Mouse (Mus musculus): ENCODE measurements around the gene Rtn4. TPM values are rescaled to one million over a fixed set of nuclear protein-coding genes. Genes with fewer than 3 reads are reported as not detected.

Gene Rtn4
- polyA plus RNA-seq, 1 experiment from 2014 or later = 11.9 TPM

- H3K36me3 ChIP-seq = no peaks in the 10 kb centered on the region
- 53% methylated on average over 11 of the region's 11 CpGs for WGBS (ENCODE audit: insufficient replicate concordance)
- ATAC-seq (ENCODE audit: low read depth) (no peak), DNase-seq (no peak)
- no peaks in the 10 kb centered on the region for H3K27me3 ChIP-seq
- H3K4me2 ChIP-seq = no peak overlapping the region
- no peaks in the 10 kb centered on the region for H3K9me3 ChIP-seq (replicated peaks)
- no peak overlapping the region for H3K9ac ChIP-seq
- H3K27ac ChIP-seq = no peak overlapping the region
- H3K4me3 ChIP-seq (replicated peaks) = no peak overlapping the region
- no peaks in the 10 kb centered on the region for H3K4me1 ChIP-seq (replicated peaks)
These were observed 73.7 kb downstream of the Rtn4 start for GRCm38 (mm10) chr11:29766313-29766982.

DNA sequence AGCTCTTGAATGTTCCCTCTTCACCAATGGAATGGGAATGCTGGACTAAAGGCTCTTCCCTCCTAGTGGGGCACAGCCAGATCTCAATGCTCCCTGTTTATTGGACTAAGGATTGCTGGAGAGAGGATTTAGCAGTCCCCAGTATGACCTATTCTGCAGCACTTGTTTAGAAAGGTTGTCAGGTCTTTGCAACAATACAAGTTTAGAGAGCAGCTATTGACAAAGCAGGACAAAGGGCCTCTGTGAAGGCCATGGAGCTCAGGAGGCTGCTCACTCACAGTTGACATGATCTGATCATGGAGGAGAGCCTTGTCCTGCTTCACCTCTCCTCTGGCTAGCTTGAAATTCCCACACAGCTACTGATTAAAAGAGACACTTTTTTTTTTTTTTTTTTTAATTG, 75.8 kb downstream of the Rtn4 start:
- no peak overlapping the region for H3K4me3 ChIP-seq (replicated peaks)
- no peak overlapping the region for H3K27ac ChIP-seq
- no peak overlapping the region for H3K4me2 ChIP-seq
- ATAC-seq (ENCODE audit: low read depth) (no peak), DNase-seq (no peak)
- no peaks in the 10 kb centered on the region for H3K27me3 ChIP-seq
- no peaks in the 10 kb centered on the region for H3K9me3 ChIP-seq (replicated peaks)
- H3K36me3 ChIP-seq = no peaks in the 10 kb centered on the region
- no peak overlapping the region for H3K9ac ChIP-seq
- H3K4me1 ChIP-seq (replicated peaks) = no peaks in the 10 kb centered on the region

DNA sequence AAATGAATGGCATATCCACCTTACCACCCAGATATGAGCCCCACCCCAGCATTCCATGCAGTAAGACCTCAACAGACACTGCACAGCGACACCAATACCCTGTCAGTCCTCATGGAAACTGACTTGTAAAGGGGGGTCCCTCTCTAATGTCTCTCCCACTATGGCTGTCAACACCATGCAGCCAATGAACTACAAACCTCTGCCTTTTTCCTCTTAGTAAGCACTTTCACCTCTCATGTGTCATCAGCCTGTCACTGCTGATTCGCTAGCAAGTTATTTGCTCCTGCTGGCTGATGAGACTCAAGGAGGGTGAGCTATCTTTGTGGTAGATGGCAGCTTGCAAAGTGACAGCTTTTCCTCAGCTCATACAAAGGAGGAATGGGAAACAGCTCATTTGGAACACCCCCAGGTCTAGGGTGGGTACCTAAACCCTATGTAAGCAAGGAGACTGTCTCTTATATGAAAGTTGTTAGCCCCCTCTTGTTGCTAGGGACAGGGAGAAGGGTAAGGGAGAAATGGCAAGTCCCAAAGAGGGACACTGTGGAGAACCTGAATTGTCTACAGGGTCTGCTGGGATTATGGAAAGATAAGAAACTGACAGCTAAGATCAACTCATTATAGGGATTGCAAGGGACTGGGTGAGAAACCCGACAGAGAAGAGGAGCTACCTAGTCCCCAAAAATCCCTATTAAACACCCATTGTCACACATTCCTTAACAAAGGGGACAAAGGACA, 78.1 kb downstream of the Rtn4 start:
- H3K9me3 ChIP-seq (replicated peaks) = no peaks in the 10 kb centered on the region
- no peak overlapping the region for H3K9ac ChIP-seq
- 61% methylated on average over 3 of the region's 3 CpGs for WGBS (ENCODE audit: insufficient replicate concordance)
- no peak for DNase-seq
- no peaks in the 10 kb centered on the region for H3K36me3 ChIP-seq
- H3K4me1 ChIP-seq (replicated peaks) = peaks cover 5% of the 10 kb centered on the region; the same call in 1 of the 2 replicates
- no peak for ATAC-seq (ENCODE audit: low read depth)
- H3K27ac ChIP-seq = no peak overlapping the region
- H3K4me2 ChIP-seq = no peak overlapping the region
- H3K4me3 ChIP-seq (replicated peaks) = no peak overlapping the region
- H3K27me3 ChIP-seq = no peaks in the 10 kb centered on the region

- ATAC-seq (ENCODE audit: low read depth) = no peak
These were observed 79.5 kb downstream of the Rtn4 start for GRCm38 (mm10) chr11:29772279-29772678.

GRCm38 (mm10) chr11:29774296-29774695, 81.5 kb downstream of the Rtn4 start:
- H3K4me2 ChIP-seq = no peak overlapping the region
- no peaks in the 10 kb centered on the region for H3K9me3 ChIP-seq (replicated peaks)
- H3K4me3 ChIP-seq (replicated peaks) = no peak overlapping the region
- ATAC-seq (ENCODE audit: low read depth) (no peak), DNase-seq (no peak)
- no peak overlapping the region for H3K9ac ChIP-seq
- H3K27ac ChIP-seq = no peak overlapping the region
- 23% methylated on average over 2 of the region's 2 CpGs for WGBS (ENCODE audit: insufficient replicate concordance)
- no peaks in the 10 kb centered on the region for H3K27me3 ChIP-seq
- H3K36me3 ChIP-seq = no peaks in the 10 kb centered on the region
- peaks cover 5% of the 10 kb centered on the region; the same call in 1 of the 2 replicates for H3K4me1 ChIP-seq (replicated peaks)

More at GRCm38 (mm10) chr11:29772279-29772678, 79.5 kb downstream of the Rtn4 start:
- Histone ChIP-seq H3K4me3 (replicated peaks) (no peak overlapping the region), H3K9me3 (replicated peaks) (no peaks in the 10 kb centered on the region), H3K27me3 (no peaks in the 10 kb centered on the region), H3K9ac (no peak overlapping the region), H3K27ac (no peak overlapping the region), H3K4me1 (replicated peaks) (peaks cover 5% of the 10 kb centered on the region; the same call in 1 of the 2 replicates), H3K36me3 (no peaks in the 10 kb centered on the region), H3K4me2 (no peak overlapping the region)
- no peak for DNase-seq
- WGBS (ENCODE audit: insufficient replicate concordance) = 64% methylated on average over 1 of the region's 1 CpGs

GRCm38 (mm10) chr11:29774760-29775159, 82.0 kb downstream of the Rtn4 start:
- DNase-seq = no peak
- peaks cover 5% of the 10 kb centered on the region; the same call in 1 of the 2 replicates for H3K4me1 ChIP-seq (replicated peaks)
- no peak for ATAC-seq (ENCODE audit: low read depth)
- no peak overlapping the region for H3K4me3 ChIP-seq (replicated peaks)
- H3K27ac ChIP-seq = no peak overlapping the region
- H3K9ac ChIP-seq = no peak overlapping the region
- no peaks in the 10 kb centered on the region for H3K36me3 ChIP-seq
- H3K9me3 ChIP-seq (replicated peaks) = no peaks in the 10 kb centered on the region
- no peak overlapping the region for H3K4me2 ChIP-seq
- no peaks in the 10 kb centered on the region for H3K27me3 ChIP-seq
- 32% methylated on average over 2 of the region's 2 CpGs for WGBS (ENCODE audit: insufficient replicate concordance)

DNA sequence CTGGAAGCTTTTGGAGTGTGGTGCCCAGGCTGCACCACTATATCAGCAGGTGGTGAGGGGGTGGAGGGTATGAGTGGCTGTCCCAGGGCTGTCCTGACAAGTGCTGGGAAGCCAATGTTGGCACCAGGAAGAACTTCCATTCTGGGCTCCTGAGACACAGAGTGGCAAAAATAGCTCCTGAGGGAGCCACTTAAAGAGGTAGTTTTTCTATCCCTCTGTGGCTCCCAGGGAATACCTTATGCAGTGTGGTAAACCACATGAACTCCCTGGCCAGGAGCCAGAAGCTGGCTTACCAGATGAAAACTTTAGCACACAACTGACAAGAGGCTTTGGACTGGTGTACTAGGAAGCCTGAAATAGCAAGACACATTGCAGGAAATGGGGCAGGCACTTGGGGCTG, 85.2 kb downstream of the Rtn4 start:
- no peak overlapping the region for H3K27ac ChIP-seq
- no peaks in the 10 kb centered on the region for H3K36me3 ChIP-seq
- no peak overlapping the region for H3K4me3 ChIP-seq (replicated peaks)
- ATAC-seq (ENCODE audit: low read depth) = no peak
- no peaks in the 10 kb centered on the region for H3K9me3 ChIP-seq (replicated peaks)
- H3K4me1 ChIP-seq (replicated peaks) = peaks cover 5% of the 10 kb centered on the region; the same call in 1 of the 2 replicates
- no peak for DNase-seq
- H3K27me3 ChIP-seq = no peaks in the 10 kb centered on the region
- H3K9ac ChIP-seq = no peak overlapping the region
- no peak overlapping the region for H3K4me2 ChIP-seq

DNA sequence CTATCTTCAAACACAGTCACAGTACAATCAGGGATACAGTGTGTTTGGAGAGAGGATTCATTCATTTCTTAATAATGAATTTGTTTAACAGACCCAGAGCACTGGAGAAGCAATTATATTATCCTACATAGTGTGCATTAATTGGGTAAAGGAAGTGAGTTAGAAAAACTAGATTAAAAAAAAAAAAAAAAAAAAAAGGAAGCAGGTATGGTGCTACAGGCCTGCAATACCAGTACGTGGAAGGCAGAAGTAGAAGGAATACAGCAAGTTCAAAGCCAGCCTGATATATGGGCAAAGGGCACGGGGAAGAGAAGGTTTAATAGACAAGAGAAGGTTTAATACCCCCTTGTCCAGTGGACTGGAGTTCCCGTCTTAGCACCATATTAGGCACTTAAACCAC, 86.2 kb downstream of the Rtn4 start:
- no peak for DNase-seq
- Histone ChIP-seq H3K36me3 (no peaks in the 10 kb centered on the region), H3K4me3 (replicated peaks) (no peak overlapping the region), H3K27me3 (no peaks in the 10 kb centered on the region), H3K9ac (no peak overlapping the region), H3K9me3 (replicated peaks) (no peaks in the 10 kb centered on the region), H3K27ac (no peak overlapping the region), H3K4me2 (no peak overlapping the region), H3K4me1 (replicated peaks) (peaks cover 5% of the 10 kb centered on the region; the same call in 1 of the 2 replicates)
- WGBS (ENCODE audit: insufficient replicate concordance) = 52% methylated on average over 3 of the region's 3 CpGs
- ATAC-seq (ENCODE audit: low read depth) = no peak

DNA sequence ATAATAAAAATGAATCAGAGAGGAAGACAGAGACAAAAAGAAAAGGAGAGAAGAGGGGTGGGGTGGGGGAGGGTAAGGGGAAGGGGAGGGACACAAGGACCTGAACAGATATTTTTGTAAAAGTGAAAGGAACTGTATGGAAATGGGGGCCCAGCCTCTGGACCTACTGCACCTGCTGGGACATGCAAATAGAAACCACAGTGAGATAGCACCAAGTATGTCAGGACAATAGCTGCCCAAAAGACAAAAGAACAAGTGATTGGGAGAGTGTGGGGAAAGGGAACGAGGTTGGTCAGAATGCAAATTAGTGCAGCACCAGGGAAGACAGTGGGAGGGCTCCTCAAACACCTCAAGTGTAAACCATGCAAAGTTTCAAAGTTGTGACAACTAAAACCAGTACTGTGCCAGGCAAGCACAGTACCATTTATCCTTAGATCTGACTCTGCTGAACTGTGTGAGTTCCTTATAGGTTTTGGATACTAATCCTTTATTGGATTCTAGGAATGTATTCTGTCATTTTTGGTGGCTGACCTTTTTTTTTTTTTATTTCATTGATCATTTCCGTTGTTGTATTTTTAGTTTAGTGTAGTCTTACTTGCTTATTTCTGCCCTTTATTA, 86.8 kb downstream of the Rtn4 start:
- no peaks in the 10 kb centered on the region for H3K36me3 ChIP-seq
- no peaks in the 10 kb centered on the region for H3K9me3 ChIP-seq (replicated peaks)
- H3K27ac ChIP-seq = no peak overlapping the region
- no peak overlapping the region for H3K4me3 ChIP-seq (replicated peaks)
- ATAC-seq (ENCODE audit: low read depth) = no peak
- H3K9ac ChIP-seq = no peak overlapping the region
- 55% methylated on average over 2 of the region's 2 CpGs for WGBS (ENCODE audit: insufficient replicate concordance)
- H3K4me1 ChIP-seq (replicated peaks) = peaks cover 2% of the 10 kb centered on the region; the same call in 1 of the 2 replicates
- H3K27me3 ChIP-seq = no peaks in the 10 kb centered on the region
- no peak for DNase-seq
- H3K4me2 ChIP-seq = no peak overlapping the region

DNA sequence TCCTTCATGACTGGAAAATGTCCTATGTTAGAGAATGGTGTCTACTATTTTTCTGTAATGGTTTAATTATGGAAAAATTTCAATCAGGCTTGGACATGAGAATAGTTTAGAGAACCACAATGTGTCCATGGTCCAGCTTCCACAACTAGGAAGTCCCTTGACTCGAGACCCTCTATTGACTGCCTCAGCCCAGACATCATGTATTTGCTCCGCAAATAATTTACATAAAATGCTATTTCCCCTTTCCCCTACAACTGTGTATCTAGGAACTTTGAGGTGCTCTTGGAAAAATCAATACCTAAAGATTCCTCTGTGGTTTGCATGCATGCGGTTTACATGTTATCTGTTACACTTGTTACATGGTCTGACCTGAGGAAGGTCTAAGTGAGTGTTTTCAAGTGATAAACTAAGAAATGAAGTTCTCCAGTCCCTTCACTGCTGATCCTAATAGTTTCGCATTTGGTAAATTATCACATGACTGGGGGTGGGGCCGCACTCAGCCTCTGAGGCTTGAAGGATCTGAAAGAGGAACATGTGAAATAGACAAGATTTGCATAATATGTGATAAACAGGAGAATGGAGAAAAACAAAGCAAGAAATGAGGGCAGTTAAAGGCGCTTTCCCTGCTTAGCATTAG, 94.0 kb downstream of the Rtn4 start:
- no peak overlapping the region for H3K27ac ChIP-seq
- H3K4me3 ChIP-seq (replicated peaks) = no peak overlapping the region
- H3K9ac ChIP-seq = no peak overlapping the region
- no peak overlapping the region for H3K4me2 ChIP-seq
- WGBS (ENCODE audit: insufficient replicate concordance) = 35% methylated on average over 6 of the region's 6 CpGs
- ATAC-seq (ENCODE audit: low read depth) (peak; percentile 60; the same call in 1 of the 2 replicates), DNase-seq (no peak)
- H3K27me3 ChIP-seq = no peaks in the 10 kb centered on the region
- peaks cover 12% of the 10 kb centered on the region for H3K4me1 ChIP-seq (replicated peaks)
- no peaks in the 10 kb centered on the region for H3K36me3 ChIP-seq
- no peaks in the 10 kb centered on the region for H3K9me3 ChIP-seq (replicated peaks)

GRCm38 (mm10) chr11:29787473-29787872, 94.7 kb downstream of the Rtn4 start:
- Histone ChIP-seq H3K27ac (no peak overlapping the region), H3K4me1 (replicated peaks) (peaks cover 12% of the 10 kb centered on the region), H3K9ac (no peak overlapping the region), H3K9me3 (replicated peaks) (no peaks in the 10 kb centered on the region), H3K36me3 (no peaks in the 10 kb centered on the region), H3K4me3 (replicated peaks) (no peak overlapping the region), H3K4me2 (no peak overlapping the region), H3K27me3 (no peaks in the 10 kb centered on the region)
- DNase-seq (no peak), ATAC-seq (ENCODE audit: low read depth) (no peak)
- 12% methylated on average over 5 of the region's 5 CpGs for WGBS (ENCODE audit: insufficient replicate concordance)
